Mouse (Mus musculus) cerebellum, adult 2 months (tissue): ENCODE results near the gene Zan. TPM values are rescaled to one million over a fixed set of nuclear protein-coding genes. Genes with fewer than 3 reads are reported as not detected.
A peak's percentile ranks its signal among the peaks of the same experiment; 100 is the strongest.

Source experiments
- DNase-seq, 2 experiments: peaks; one replicate each; pipeline ENCODE4 v3.0.0; 2021
- H3K27ac ChIP-seq: fragments of 200-500 bp; 2 replicates; pipeline ENCODE4 v1.5.1; 2012; ENCODE audit warnings: low read length, control low read depth, inconsistent platforms; ENCODE audit not compliant: insufficient read depth
- H3K27me3 ChIP-seq: fragments of 200-500 bp; 2 replicates; pipeline ENCODE4 v1.6.1; 2012; ENCODE audit warnings: inconsistent platforms, mild to moderate bottlenecking, low read length, moderate library complexity; ENCODE audit not compliant: control insufficient read depth, insufficient read depth
- H3K4me1 ChIP-seq: fragments of 200-500 bp; 2 replicates; pipeline ENCODE4 v1.6.1; 2011; ENCODE audit warnings: low read length; ENCODE audit not compliant: control insufficient read depth, insufficient read depth
- H3K4me3 ChIP-seq: fragments of 200-500 bp; replicated peaks from 2 replicates; pipeline ENCODE3; 2011; ENCODE audit warnings: mild to moderate bottlenecking, low read depth, low read length, control low read depth; ENCODE audit not compliant: insufficient read depth
- CTCF ChIP-seq: fragments of 200-500 bp; IDR thresholded peaks from 2 replicates; pipeline ENCODE4 v1.5.1; 2011; ENCODE audit warnings: low read depth, mild to moderate bottlenecking, control low read depth, low read length, moderate library complexity, borderline replicate concordance; ENCODE audit not compliant: insufficient read depth
- POLR2A ChIP-seq: fragments of 200-500 bp; IDR thresholded peaks from 2 replicates; pipeline ENCODE4 v1.6.1; 2011; ENCODE audit warnings: low read length, control low read depth, borderline replicate concordance; ENCODE audit not compliant: insufficient read depth
- WGBS: fragments of 180-500 bp; shearing (Covaris S2); methylation state at CpG from one replicate; pipeline ENCODE4 v1.1.7; 2018; 5-methylcytosine and 5-hydroxymethylcytosine counted together
- polyA plus RNA-seq: library from polyadenylated mRNA; depleted of rRNA; stranded (reverse); fragments of >200 nt; gene quantifications from 2 replicates; pipeline ENCODE4 v1.2.3, GENCODE M21; 2012

The Zan gene
- polyA plus RNA-seq, 1 experiment, result 0.31 TPM

DNA sequence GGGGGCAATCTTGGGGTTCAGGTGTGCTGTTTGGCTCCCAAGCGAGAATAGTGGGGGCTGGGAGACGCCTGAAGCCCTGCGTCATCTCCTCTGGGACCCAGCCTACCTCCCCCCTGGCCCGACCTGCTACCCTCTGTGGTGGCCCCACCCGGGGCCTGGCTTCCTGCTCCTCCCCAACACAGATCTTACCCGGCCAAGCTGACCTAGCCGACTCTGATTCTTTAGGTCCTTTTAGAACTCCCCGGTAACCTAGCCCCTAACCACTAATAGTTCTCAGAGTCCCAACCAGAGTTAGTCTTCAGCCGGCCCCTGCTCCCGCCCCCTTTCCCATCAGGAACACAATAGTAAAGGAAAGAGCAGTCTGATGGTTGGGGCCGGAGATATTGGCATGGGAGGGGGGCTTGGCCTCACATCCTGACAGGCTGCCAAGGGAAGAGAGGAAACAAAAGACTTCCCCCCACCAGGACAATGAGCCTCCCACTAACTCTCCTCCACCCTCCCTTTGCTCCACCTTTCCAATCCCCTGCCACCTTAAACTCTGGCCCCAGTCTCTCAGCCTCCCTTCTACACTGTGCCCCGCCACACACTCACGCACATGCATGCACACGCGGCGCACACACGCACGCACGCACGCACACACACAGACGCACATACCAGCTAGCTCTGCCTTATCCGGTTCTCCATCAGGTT, 137.4 kb downstream of the Zan start:
- Histone ChIP-seq H3K27me3 (no peaks in the 10 kb centered on the region), H3K27ac (peak overlapping the region; percentile 69), H3K4me3 (peak overlapping the region; percentile 94), H3K4me1 (0 out of 2 replicates have a peak, but pooled peaks cover 7% of the 10 kb centered on the region)
- 6% methylated on average over 22 of the region's 22 CpGs for WGBS
- TF ChIP-seq CTCF (no peak), POLR2A (peak; percentile 46; the same call in 1 of the 2 replicates)
- peak; percentile 46 to 47 for DNase-seq

- DNase-seq, result no peak
- TF ChIP-seq POLR2A (no peak; the same call in 1 of the 2 replicates), CTCF (no peak)
- WGBS, result 1% methylated on average over 11 of the region's 11 CpGs
- Histone ChIP-seq H3K27ac (peak overlapping the region; percentile 69), H3K4me1 (0 out of 2 replicates have a peak, but pooled peaks cover 7% of the 10 kb centered on the region), H3K27me3 (no peaks in the 10 kb centered on the region), H3K4me3 (peak overlapping the region; percentile 94)
These were observed 138.1 kb downstream of the Zan start for GRCm38 (mm10) chr5:137338663-137339289.

GRCm38 (mm10) chr5:137338256-137338655, 138.6 kb downstream of the Zan start:
- Histone ChIP-seq H3K4me1 (0 out of 2 replicates have a peak, but pooled peaks cover 7% of the 10 kb centered on the region), H3K27me3 (no peaks in the 10 kb centered on the region), H3K4me3 (peak overlapping the region; percentile 94), H3K27ac (peak overlapping the region; percentile 69)
- DNase-seq, result peak; percentile 91 to 94
- no peak for TF ChIP-seq CTCF
- peak; percentile 47; the same call in 1 of the 2 replicates for TF ChIP-seq POLR2A
- under 1% methylated on average over 19 of the region's 19 CpGs for WGBS

DNA sequence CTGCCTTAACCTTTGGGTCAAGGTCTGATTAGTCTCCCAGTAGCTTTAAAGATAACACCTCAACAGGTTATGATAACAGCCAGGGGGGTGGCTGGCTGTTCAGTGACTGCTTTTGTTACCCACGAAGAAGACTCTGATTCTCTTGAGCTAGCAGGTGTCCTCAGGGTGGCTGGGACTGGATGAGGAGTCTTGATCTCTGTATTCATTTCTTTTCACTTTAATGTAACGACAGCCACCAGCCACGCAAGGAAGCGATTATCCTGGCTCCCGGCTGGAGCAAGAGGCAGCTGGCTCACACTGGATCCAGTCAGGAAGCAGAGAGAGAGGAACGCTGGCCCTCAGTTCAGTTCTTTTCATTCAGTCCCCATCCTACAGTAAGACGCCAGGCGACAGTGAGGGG, 139.7 kb downstream of the Zan start:
- DNase-seq, result no peak
- WGBS, result 51% methylated on average over 8 of the region's 8 CpGs
- H3K4me1 ChIP-seq, result 0 out of 2 replicates have a peak, but pooled peaks cover 7% of the 10 kb centered on the region
- no peak overlapping the region for H3K27ac ChIP-seq
- TF ChIP-seq POLR2A, result no peak
- no peak for TF ChIP-seq CTCF
- no peak overlapping the region for H3K4me3 ChIP-seq
- H3K27me3 ChIP-seq, result no peaks in the 10 kb centered on the region

GRCm38 (mm10) chr5:137335066-137335465, 141.8 kb downstream of the Zan start:
- no peak overlapping the region for H3K4me3 ChIP-seq

DNA sequence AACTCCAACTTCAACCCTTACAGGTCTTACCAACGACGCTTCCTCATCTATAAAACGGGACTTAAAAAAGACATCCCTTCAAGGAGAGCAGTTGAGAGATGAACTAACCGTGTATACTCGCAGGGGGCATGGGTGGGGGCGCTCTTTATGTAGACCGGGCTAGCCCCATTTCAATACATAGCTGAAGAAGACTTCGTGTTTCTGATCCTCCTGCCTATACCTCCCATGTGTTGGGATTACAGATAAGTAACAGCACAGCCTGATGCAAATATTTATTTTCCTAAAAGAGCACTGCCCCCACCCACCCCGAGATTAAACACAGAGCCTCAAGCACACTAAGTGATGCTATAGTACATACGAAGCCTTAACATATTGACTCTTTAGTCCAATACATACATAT, 142.5 kb downstream of the Zan start:
- H3K4me1 ChIP-seq, result 0 out of 2 replicates have a peak, but pooled peaks cover 3% of the 10 kb centered on the region
- TF ChIP-seq POLR2A (no peak), CTCF (no peak)
- no peak overlapping the region for H3K27ac ChIP-seq
- DNase-seq, result no peak
- H3K4me3 ChIP-seq, result no peak overlapping the region
- WGBS, result 38% methylated on average over 10 of the region's 10 CpGs
- H3K27me3 ChIP-seq, result no peaks in the 10 kb centered on the region

More at GRCm38 (mm10) chr5:137335066-137335465, 141.8 kb downstream of the Zan start:
- TF ChIP-seq POLR2A (no peak), CTCF (no peak)
- Histone ChIP-seq H3K27ac (no peak overlapping the region), H3K27me3 (no peaks in the 10 kb centered on the region), H3K4me1 (0 out of 2 replicates have a peak, but pooled peaks cover 7% of the 10 kb centered on the region)
- no peak for DNase-seq
- WGBS, result 49% methylated on average over 6 of the region's 6 CpGs

DNA sequence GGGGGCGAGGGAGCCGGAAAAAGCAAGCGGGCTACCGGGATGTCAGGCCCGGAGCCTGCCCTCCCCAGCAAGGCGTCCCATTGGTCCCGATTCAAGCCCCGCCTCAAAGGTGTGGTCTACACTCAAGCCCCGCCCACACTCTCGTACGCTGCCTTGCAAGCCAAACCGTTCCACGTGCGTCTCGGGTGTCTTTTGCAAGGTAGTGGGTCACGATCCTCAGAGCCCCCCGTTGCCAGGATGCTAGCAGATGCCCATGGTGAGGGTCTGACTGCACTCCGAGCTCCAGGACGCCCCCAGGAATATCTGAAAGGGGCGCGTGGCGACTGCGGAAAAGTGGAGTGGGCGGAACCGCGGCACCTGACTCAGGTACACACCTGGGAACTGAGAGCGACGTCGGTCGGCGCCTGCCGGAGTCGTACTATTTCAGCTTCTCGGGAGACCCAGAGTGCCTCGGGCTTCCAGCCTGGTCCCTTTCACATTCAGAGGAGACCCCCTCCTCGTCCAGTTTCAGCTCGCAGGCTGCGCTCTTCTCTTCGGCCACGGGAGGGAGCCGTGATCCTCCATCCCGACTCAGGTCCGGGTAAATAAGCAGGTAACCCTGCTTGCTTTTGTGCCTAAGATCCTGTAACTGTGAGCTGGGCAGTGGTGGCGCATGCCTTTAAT, 143.2 kb downstream of the Zan start, which contains the start of gene Slc12a9:
Gene Slc12a9 (minus strand): TSS at position 86 of the 663 bp plus-strand sequence.
- TF ChIP-seq POLR2A (peak; percentile 60; the same call in 1 of the 2 replicates), CTCF (peak; percentile 73)
- WGBS, result under 1% methylated on average over 44 of the region's 44 CpGs
- DNase-seq, result peak; percentile 90 to 96
- H3K4me3 ChIP-seq, result peak within 1 kb of the TSS; percentile 71
- H3K27me3 ChIP-seq, result no peaks in the 10 kb centered on the region
- 0 out of 2 replicates have a peak, but pooled peaks cover 3% of the 10 kb centered on the region for H3K4me1 ChIP-seq
- no peak within 1 kb of the TSS; the same call in 1 of the 2 replicates for H3K27ac ChIP-seq
